Mouse (Mus musculus) lung, embryonic 14.5 days (tissue): ENCODE measurements around the gene Rpap3. TPM values are rescaled to one million over a fixed set of nuclear protein-coding genes. Genes with fewer than 3 reads are reported as not detected.

Source experiments
- ATAC-seq: fragments of 200-750 bp; cut with Nextera tagmentation; 2 replicates; pipeline ENCODE4 v1.8.0; 2017; ENCODE audit warnings: mild to moderate bottlenecking, moderate TSS enrichment, moderate library complexity; ENCODE audit not compliant: insufficient read depth
- DNase-seq: peaks from one replicate; pipeline ENCODE4 v3.0.0-alpha.2; 2015
- H3K27ac ChIP-seq: fragments of 300-500 bp; sonication (generic); 2 replicates; pipeline ENCODE4 v1.5.1; 2014; ENCODE audit warnings: low read depth, mild to moderate bottlenecking, moderate library complexity
- H3K27me3 ChIP-seq: fragments of 300-500 bp; sonication (generic); 2 replicates; pipeline ENCODE4 v1.6.1; 2014; ENCODE audit warnings: low read length, control low read depth; ENCODE audit not compliant: insufficient read depth
- H3K36me3 ChIP-seq: fragments of 300-500 bp; sonication (generic); 2 replicates; pipeline ENCODE4 v1.6.1; 2014; ENCODE audit warnings: control low read depth; ENCODE audit not compliant: insufficient read depth
- H3K4me1 ChIP-seq: fragments of 300-500 bp; sonication (generic); 2 replicates; pipeline ENCODE4 v1.6.1; 2014; ENCODE audit warnings: antibody characterized with exemption, control low read depth; ENCODE audit not compliant: insufficient read depth
- H3K4me2 ChIP-seq: fragments of 300-500 bp; sonication (generic); 2 replicates; pipeline ENCODE4 v1.6.1; 2014; ENCODE audit warnings: mild to moderate bottlenecking
- H3K4me3 ChIP-seq: fragments of 300-500 bp; sonication (generic); 2 replicates; pipeline ENCODE4 v1.5.1; 2014; ENCODE audit warnings: low read depth, low read length
- H3K9ac ChIP-seq: fragments of 300-500 bp; sonication (generic); 2 replicates; pipeline ENCODE4 v1.6.1; 2014
- H3K9me3 ChIP-seq: fragments of 300-500 bp; sonication (generic); 2 replicates; pipeline ENCODE4 v1.6.1; 2016; ENCODE audit warnings: low read depth, low read length, control low read depth
- CTCF ChIP-seq: IDR thresholded peaks from 2 replicates; pipeline ENCODE4 v1.5.1; 2016; ENCODE audit warnings: antibody characterized with exemption, low read depth
- WGBS: fragments of 180-500 bp; shearing (Covaris S2); extraction: QIAGEN DNeasy Blood & Tissue Kit; methylation state at CpG from one replicate; pipeline ENCODE4 v1.1.7; 2014; 5-methylcytosine and 5-hydroxymethylcytosine counted together
- polyA plus RNA-seq: library from polyadenylated mRNA; unstranded; fragments of >200 nt; fragmentation: Nextera tagmentation; extraction: Ambion mirVana; gene quantifications from 2 replicates; pipeline ENCODE4 v1.2.1, GENCODE M21; 2014

The Rpap3 gene
- polyA plus RNA-seq, 1 experiment from 2014 or later, result 40.7 TPM

- Histone ChIP-seq H3K4me1 (no peaks in the 10 kb centered on the region), H3K4me3 (no peak overlapping the region), H3K27me3 (no peaks in the 10 kb centered on the region), H3K36me3 (no peaks in the 10 kb centered on the region), H3K27ac (no peak overlapping the region), H3K9ac (no peak overlapping the region), H3K4me2 (no peak overlapping the region), H3K9me3 (no peaks in the 10 kb centered on the region)
- no peak for TF ChIP-seq CTCF
- 89% methylated on average over 12 of the region's 12 CpGs for WGBS
- ATAC-seq (no peak), DNase-seq (no peak)
Measured at GRCm38 (mm10) chr15:97719494-97719893, 13.9 kb upstream of the Rpap3 start.

- TF ChIP-seq CTCF, result no peak
- no peak overlapping the region for H3K4me2 ChIP-seq
- no peak overlapping the region for H3K27ac ChIP-seq
- H3K9me3 ChIP-seq, result no peaks in the 10 kb centered on the region
- no peak for DNase-seq
- no peak overlapping the region for H3K9ac ChIP-seq
- H3K27me3 ChIP-seq, result no peaks in the 10 kb centered on the region
- no peaks in the 10 kb centered on the region for H3K4me1 ChIP-seq
- H3K36me3 ChIP-seq, result no peaks in the 10 kb centered on the region
- ATAC-seq, result no peak
- H3K4me3 ChIP-seq, result no peak overlapping the region
- 66% methylated on average over 8 of the region's 8 CpGs for WGBS
Measured at GRCm38 (mm10) chr15:97718535-97719155, 13.0 kb upstream of the Rpap3 start.

- peak; percentile 87 for DNase-seq
- ATAC-seq, result peak; percentile 64; the same call in 1 of the 2 replicates
- WGBS, result 22% methylated on average over 12 of the region's 12 CpGs
- H3K4me3 ChIP-seq, result no peak overlapping the region
- no peaks in the 10 kb centered on the region for H3K9me3 ChIP-seq
- H3K4me1 ChIP-seq, result no peaks in the 10 kb centered on the region
- no peaks in the 10 kb centered on the region for H3K27me3 ChIP-seq
- no peak overlapping the region for H3K27ac ChIP-seq
- H3K4me2 ChIP-seq, result no peak overlapping the region
- H3K9ac ChIP-seq, result no peak overlapping the region
- peak; percentile 83 for TF ChIP-seq CTCF
- H3K36me3 ChIP-seq, result no peaks in the 10 kb centered on the region
Measured at GRCm38 (mm10) chr15:97717861-97718534, 12.4 kb upstream of the Rpap3 start.

- 74% methylated on average over 11 of the region's 11 CpGs for WGBS
- no peak overlapping the region for H3K27ac ChIP-seq
- DNase-seq (no peak), ATAC-seq (no peak)
- no peaks in the 10 kb centered on the region for H3K36me3 ChIP-seq
- no peak overlapping the region for H3K4me2 ChIP-seq
- H3K4me1 ChIP-seq, result no peaks in the 10 kb centered on the region
- no peak overlapping the region for H3K9ac ChIP-seq
- TF ChIP-seq CTCF, result no peak
- no peak overlapping the region for H3K4me3 ChIP-seq
- H3K27me3 ChIP-seq, result no peaks in the 10 kb centered on the region
- no peaks in the 10 kb centered on the region for H3K9me3 ChIP-seq
Measured at GRCm38 (mm10) chr15:97716782-97717181, 11.2 kb upstream of the Rpap3 start.

- H3K4me3 ChIP-seq, result no peak overlapping the region
- no peak overlapping the region for H3K9ac ChIP-seq
- no peak for ATAC-seq
- no peak overlapping the region for H3K27ac ChIP-seq
- no peaks in the 10 kb centered on the region for H3K36me3 ChIP-seq
- no peaks in the 10 kb centered on the region for H3K4me1 ChIP-seq
- no peak for DNase-seq
- WGBS, result 93% methylated on average over 1 of the region's 1 CpGs
- H3K27me3 ChIP-seq, result no peaks in the 10 kb centered on the region
- no peak overlapping the region for H3K4me2 ChIP-seq
- H3K9me3 ChIP-seq, result no peaks in the 10 kb centered on the region
- TF ChIP-seq CTCF, result no peak
Measured at GRCm38 (mm10) chr15:97715734-97716133, 10.1 kb upstream of the Rpap3 start.

GRCm38 (mm10) chr15:97715083-97715482 lies 9.5 kb upstream of the Rpap3 start:
- ATAC-seq (no peak), DNase-seq (no peak)
- H3K9ac ChIP-seq, result no peak overlapping the region
- no peaks in the 10 kb centered on the region for H3K27me3 ChIP-seq
- no peak for TF ChIP-seq CTCF
- no peak overlapping the region for H3K4me3 ChIP-seq
- WGBS, result 83% methylated on average over 8 of the region's 8 CpGs
- H3K27ac ChIP-seq, result no peak overlapping the region
- H3K36me3 ChIP-seq, result no peaks in the 10 kb centered on the region
- no peaks in the 10 kb centered on the region for H3K9me3 ChIP-seq
- H3K4me2 ChIP-seq, result no peak overlapping the region
- no peaks in the 10 kb centered on the region for H3K4me1 ChIP-seq

- Histone ChIP-seq H3K4me1 (no peaks in the 10 kb centered on the region), H3K36me3 (no peaks in the 10 kb centered on the region), H3K9ac (no peak overlapping the region), H3K9me3 (no peaks in the 10 kb centered on the region), H3K4me2 (no peak overlapping the region), H3K4me3 (no peak overlapping the region), H3K27ac (no peak overlapping the region), H3K27me3 (no peaks in the 10 kb centered on the region)
- no peak for TF ChIP-seq CTCF
- no peak for ATAC-seq
- 60% methylated on average over 6 of the region's 6 CpGs for WGBS
- DNase-seq, result no peak
Measured at GRCm38 (mm10) chr15:97712546-97712945, 6.9 kb upstream of the Rpap3 start.
